Mouse (Mus musculus) E14TG2a.4 (cell line): Measurements from ENCODE around the gene Cdr2.
"Not testable (repeated sequence)": the region's sequence is repeated elsewhere in the genome, so short reads cannot be mapped to it uniquely, and the experiment has no call there.

Experiments
- H3K27me3 ChIP-seq: 2 replicates; pipeline ENCODE4 v1.6.1; 2014; ENCODE audit warnings: low read length, control low read depth; ENCODE audit not compliant: insufficient read depth
- H3K36me3 ChIP-seq: 2 replicates; pipeline ENCODE4 v1.6.1; 2014; ENCODE audit warnings: low read length, control low read depth; ENCODE audit not compliant: insufficient read depth
- H3K4me1 ChIP-seq: replicated peaks from 2 replicates; pipeline ENCODE4 v1.6.1; 2014; ENCODE audit warnings: low read depth, low read length, control low read depth
- H3K4me3 ChIP-seq: replicated peaks from 2 replicates; pipeline ENCODE4 v1.5.1; 2014; ENCODE audit warnings: mild to moderate bottlenecking, low read length
- H3K9me3 ChIP-seq: 2 replicates; pipeline ENCODE4 v1.6.1; 2014; ENCODE audit warnings: low read length, control low read depth
- CTCF ChIP-seq: conservative IDR thresholded peaks from 2 replicates; pipeline ENCODE4 v1.5.1; 2014; ENCODE audit warnings: low read length

Gene Cdr2

GRCm38 (mm10) chr7:120910172-120910571 is 71.9 kb downstream of the Cdr2 start:
- peaks cover 16% of the 10 kb centered on the region for H3K4me1 ChIP-seq
- TF ChIP-seq CTCF: peak; percentile 67
- H3K9me3 ChIP-seq, H3K36me3 ChIP-seq, H3K27me3 ChIP-seq, H3K4me3 ChIP-seq: not testable (repeated sequence)
